Mouse (Mus musculus): ENCODE data around the gene Cyp4a32.

DNA sequence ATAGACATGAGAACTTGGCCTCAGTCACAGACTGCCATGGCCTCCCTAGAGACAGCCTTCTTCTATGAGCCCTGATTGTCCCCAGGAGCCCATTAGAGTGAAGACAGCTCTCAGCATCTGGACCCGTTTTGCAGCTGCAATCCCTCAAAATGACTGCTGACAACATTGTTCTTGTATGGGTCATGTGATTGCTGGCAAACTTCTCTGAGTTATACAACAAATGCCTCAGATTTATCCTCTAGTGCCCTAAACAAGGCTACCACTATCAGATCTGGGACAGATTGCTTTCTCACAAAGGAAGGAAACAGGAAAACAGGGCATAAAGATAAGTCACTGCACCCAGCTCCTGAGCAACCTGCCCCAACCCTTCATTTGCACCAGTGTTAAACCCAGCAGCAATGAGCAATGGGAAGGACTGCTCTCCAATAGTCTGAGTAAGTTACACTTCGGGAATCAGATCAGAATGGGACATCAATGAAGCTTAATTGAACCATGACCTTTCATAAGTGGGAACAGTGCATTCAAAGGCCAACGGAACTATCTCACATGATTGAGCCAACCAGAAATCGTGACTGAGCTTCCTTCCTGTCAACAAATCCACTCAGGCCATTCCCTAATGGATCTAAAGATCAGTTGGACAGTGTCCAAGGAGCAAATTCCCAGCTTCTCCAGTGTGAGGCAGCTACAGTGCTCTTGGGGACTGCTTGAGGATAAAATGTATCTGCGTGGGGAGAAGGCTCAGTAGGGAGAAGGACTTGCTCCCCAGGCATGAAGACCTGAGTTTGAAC, 42.4 kb downstream of the Cyp4a32 start:
- 0 out of 2 replicates have a peak, but pooled peaks have one; percentile 9 for TF ChIP-seq CTCF (IDR thresholded peaks at IDR 0.05; ENCODE audit: low read depth)
- peak; percentile 35 for TF ChIP-seq EP300 (IDR thresholded peaks at IDR 0.05; ENCODE audit: low read depth)
